Mouse (Mus musculus): ENCODE measurements at regions not wholly inside any gene's neighbourhood (a gene's known extent, or its start where the extent isn't known, plus 50 kb on each side); places are given as distances from the start of the nearest gene placed in this dataset.

DNA sequence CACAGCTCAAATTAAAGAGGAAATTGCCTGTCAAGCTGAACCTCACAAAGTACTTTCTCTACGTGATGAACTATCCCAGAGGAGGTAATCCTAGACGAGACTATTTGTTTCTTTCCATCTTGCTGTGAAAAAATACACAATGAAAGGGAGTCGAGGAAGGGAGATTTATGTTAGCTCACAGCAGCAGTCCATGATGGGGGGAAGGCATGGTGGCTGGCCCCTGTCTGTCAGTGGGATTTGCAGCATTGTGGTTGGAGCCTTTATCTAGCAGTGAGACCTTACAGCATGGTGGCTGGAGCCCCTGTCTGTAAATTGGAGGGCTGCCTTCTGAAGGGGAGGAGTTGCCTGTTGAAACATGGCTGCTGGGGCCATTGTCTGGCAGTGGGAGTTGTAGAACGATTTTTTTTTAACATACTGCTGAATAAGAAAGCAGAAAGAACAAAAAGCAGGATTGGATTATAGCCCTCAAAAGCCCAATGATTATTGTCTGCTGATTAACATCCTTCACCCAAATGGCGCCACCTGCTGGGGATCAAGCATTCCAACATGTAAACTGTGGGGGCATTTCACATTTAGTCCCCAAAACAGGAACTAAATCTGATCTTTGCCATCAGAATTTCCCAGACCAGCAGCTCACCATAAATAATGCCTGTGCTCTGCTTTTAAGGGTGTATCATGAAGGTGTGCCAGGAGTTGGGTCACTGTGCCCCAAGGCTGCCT, 54.0 kb upstream of the Ripor2 start:
- DNase-seq (ENCODE audit: low spot score in 2 of 2): peak in 1 of 2 experiments; percentile 69

Data from spleen, postnatal 10 days (tissue).